Mouse (Mus musculus) spleen, postnatal 14 days (tissue): ENCODE data around the gene Eif2b1.
"Not testable (repeated sequence)": the region's sequence is repeated elsewhere in the genome, so short reads cannot be mapped to it uniquely, and the experiment has no call there.

Experiments
- DNase-seq, 2 experiments: peaks; one replicate each; pipeline ENCODE4 v3.0.0; 2021 to 2022; ENCODE audit warnings: low spot score in 2 of 2

Gene Eif2b1

GRCm38 (mm10) chr5:124550737-124551136 lies 28.2 kb downstream of the Eif2b1 start:
- DNase-seq = not testable (repeated sequence)

- DNase-seq = no peak
Observed at GRCm38 (mm10) chr5:124541602-124541973, 37.3 kb downstream of the Eif2b1 start.

- peak; percentile 37 to 55 for DNase-seq
Observed at GRCm38 (mm10) chr5:124540905-124541601, 37.9 kb downstream of the Eif2b1 start.

GRCm38 (mm10) chr5:124540383-124540786 lies 38.5 kb downstream of the Eif2b1 start, which contains the start of gene Tmed2:
TSS of gene Tmed2 (plus strand) at chr5:124540695.
- peak; percentile 83 to 91 for DNase-seq

GRCm38 (mm10) chr5:124539905-124540304 lies 39.0 kb downstream of the Eif2b1 start:
- DNase-seq = no peak

GRCm38 (mm10) chr5:124538813-124539792 lies 39.8 kb downstream of the Eif2b1 start:
- DNase-seq = peak in 1 of 2 experiments; percentile 61

GRCm38 (mm10) chr5:124536776-124537175 lies 42.2 kb downstream of the Eif2b1 start:
- DNase-seq = no peak

GRCm38 (mm10) chr5:124535016-124535415 lies 43.9 kb downstream of the Eif2b1 start:
- no peak for DNase-seq

GRCm38 (mm10) chr5:124532451-124532850 lies 46.5 kb downstream of the Eif2b1 start:
- no peak for DNase-seq

GRCm38 (mm10) chr5:124531583-124531930 lies 47.4 kb downstream of the Eif2b1 start:
- no peak for DNase-seq

GRCm38 (mm10) chr5:124530655-124531582 lies 48.0 kb downstream of the Eif2b1 start, which contains the start of gene Rilpl1:
TSS of gene Rilpl1 (minus strand) at chr5:124531391.
- DNase-seq = peak in 1 of 2 experiments; percentile 50

GRCm38 (mm10) chr5:124529697-124530096 lies 49.2 kb downstream of the Eif2b1 start:
- DNase-seq = no peak

- no peak for DNase-seq
Observed at GRCm38 (mm10) chr5:124529191-124529651, 49.7 kb downstream of the Eif2b1 start.

GRCm38 (mm10) chr5:124528791-124529190 lies 50.1 kb downstream of the Eif2b1 start:
- no peak for DNase-seq

- no peak for DNase-seq
Observed at GRCm38 (mm10) chr5:124528351-124528750, 50.6 kb downstream of the Eif2b1 start.

- DNase-seq = no peak
Observed at GRCm38 (mm10) chr5:124524943-124525342, 54.0 kb downstream of the Eif2b1 start.

- no peak for DNase-seq
Observed at GRCm38 (mm10) chr5:124523032-124523431, 55.9 kb downstream of the Eif2b1 start.

GRCm38 (mm10) chr5:124521588-124521987 lies 57.3 kb downstream of the Eif2b1 start:
- no peak for DNase-seq
